Mouse (Mus musculus) CD4-positive naive resting alpha-beta T cell, adult 57 days (primary cell): ENCODE data around the gene Unc93a. TPM values are rescaled to one million over a fixed set of nuclear protein-coding genes. Genes with fewer than 3 reads are reported as not detected.

Experiments used
- total RNA-seq: library from RNA; stranded (reverse); gene quantifications from one replicate; pipeline ENCODE4 v1.2.4, GENCODE M21; 2023

Unc93a gene
- total RNA-seq = not detected

GRCm38 (mm10) chr17:13131710-13132109 lies at the start of gene Unc93a:
Gene Unc93a (minus strand): TSS chr17:13131810.

DNA sequence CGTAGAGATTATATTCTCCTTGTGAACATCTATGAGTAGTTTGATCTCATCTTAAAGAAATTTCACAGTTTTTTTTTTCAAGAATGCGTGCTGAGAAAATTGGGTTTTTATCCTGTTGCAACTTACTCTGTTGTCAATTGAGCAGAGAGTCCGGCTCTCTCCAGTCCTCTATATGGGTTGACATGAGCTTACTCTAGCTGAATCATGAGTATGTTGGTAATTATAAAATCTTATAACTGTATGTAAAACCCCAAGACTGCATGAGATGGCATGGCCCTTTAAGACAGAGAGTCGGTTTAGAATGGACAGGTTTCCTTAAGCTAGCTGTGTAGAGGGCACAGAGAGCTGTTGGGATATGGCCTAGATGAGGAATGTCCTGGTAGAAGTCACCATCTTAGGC lies 70.8 kb downstream of the Unc93a start, which contains the start of gene Tcp10b:
Gene Tcp10b, plus strand, starts transcription at position 301 of the 400 bp plus-strand sequence.

Other genes starting within 250 kb of the Unc93a start
- gene Pnldc1, start 221.6 kb downstream of the Unc93a start, total RNA-seq = 3.3 TPM
- gene Tcp1, start 216.1 kb downstream of the Unc93a start, total RNA-seq = 181 TPM
- 46.6 TPM for gene Mrpl18, start 215.5 kb downstream of the Unc93a start, total RNA-seq
- gene Acat3, start 191.2 kb downstream of the Unc93a start, total RNA-seq = 0.50 TPM
- 23.7 TPM for gene Acat2, start 171.1 kb downstream of the Unc93a start, total RNA-seq
- 114 TPM for gene Wtap, start 137.6 kb downstream of the Unc93a start, total RNA-seq
- gene Sod2, start 125.0 kb downstream of the Unc93a start, total RNA-seq = 62.5 TPM
- not detected for gene Gpr31b, start 79.5 kb downstream of the Unc93a start, total RNA-seq
- gene Tcp10b, start 70.7 kb downstream of the Unc93a start, total RNA-seq = not detected
- not detected for gene Smok2a, start 89.4 kb upstream of the Unc93a start, total RNA-seq
- gene Smok2b, start 98.4 kb upstream of the Unc93a start, total RNA-seq = not detected
- gene Tcp10c, start 222.8 kb upstream of the Unc93a start, total RNA-seq = not detected